Mouse (Mus musculus) testis, adult 2 months (tissue): ENCODE measurements around the gene Osbpl2.

ENCODE experiments used
- CTCF ChIP-seq: fragments of 200-500 bp; IDR thresholded peaks from 2 replicates; pipeline ENCODE4 v1.5.1; 2012; ENCODE audit warnings: low read depth, mild to moderate bottlenecking, inconsistent platforms, low read length, moderate library complexity; ENCODE audit not compliant: control insufficient read depth, insufficient read depth, insufficient replicate concordance
- POLR2A ChIP-seq: fragments of 200-500 bp; IDR thresholded peaks from 2 replicates; pipeline ENCODE4 v1.6.1; 2012; ENCODE audit warnings: low read depth, mild to moderate bottlenecking, inconsistent platforms, low read length, moderate library complexity; ENCODE audit not compliant: control insufficient read depth

GRCm38 (mm10) chr2:180170151-180170805 lies 51.2 kb downstream of the Osbpl2 start:
- TF ChIP-seq POLR2A (0 out of 2 replicates have a peak, but pooled peaks have one; percentile 9), CTCF (no peak)
